Mouse (Mus musculus) lung, postnatal 25 days (tissue): ENCODE results near the gene Baiap3.
A peak's percentile ranks its signal among the peaks of the same experiment; 100 is the strongest.
"Not testable (repeated sequence)": the region's sequence is repeated elsewhere in the genome, so short reads cannot be mapped to it uniquely, and the experiment has no call there.

Experiments
- DNase-seq: peaks from one replicate; pipeline ENCODE4 v3.0.0; 2022; ENCODE audit warnings: low spot score

Baiap3 gene

DNA sequence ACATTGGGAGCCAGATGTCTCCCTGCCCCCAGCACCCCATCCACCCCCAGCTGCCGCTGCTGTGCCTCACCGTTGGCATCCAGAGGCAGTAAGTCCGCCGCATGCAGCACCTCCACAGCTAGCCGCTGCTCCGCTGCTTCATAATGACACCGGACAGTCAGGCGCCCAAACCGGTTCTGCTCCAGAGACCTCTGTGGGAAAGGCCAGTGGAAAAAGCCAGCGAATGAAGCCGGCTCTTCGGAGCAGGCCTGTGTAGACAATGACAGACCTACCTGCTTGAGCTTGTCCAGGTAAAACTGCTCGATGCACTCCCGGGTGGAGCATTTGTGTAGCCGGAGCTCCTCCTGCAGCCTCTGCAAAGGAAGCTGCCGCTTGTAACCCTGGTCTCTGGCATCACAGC lies 11.9 kb downstream of the Baiap3 start:
- DNase-seq: no peak

DNA sequence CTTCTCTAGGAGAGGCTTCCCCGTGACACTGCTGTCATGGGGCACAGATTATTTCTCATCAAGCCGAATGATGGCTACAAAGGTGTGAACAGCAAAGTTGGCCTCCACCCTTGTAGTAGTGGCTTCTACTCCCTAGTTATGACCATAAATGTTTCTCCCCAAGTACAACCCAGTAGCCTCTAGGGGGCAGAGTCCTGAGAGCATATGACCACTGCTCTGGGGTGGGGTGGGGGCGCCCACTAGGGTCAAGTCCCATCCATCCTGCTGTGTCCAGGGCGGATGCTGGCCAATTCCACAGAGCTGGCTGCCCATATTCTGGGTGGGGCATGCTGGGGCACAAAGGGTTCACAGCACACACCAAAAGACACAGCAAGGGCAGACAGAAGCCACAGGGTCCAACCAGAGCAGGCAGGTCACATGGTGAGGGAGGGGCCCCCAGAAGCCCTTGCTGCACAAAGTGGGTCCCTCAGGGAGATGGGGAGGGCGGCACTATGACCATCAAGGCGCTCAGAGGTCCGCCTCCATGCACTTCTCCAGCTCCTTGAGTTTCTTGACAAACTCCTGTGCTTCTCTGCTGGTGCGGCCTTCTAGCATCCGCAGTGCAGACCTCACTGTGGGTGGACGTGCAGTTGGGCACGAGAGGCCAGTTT lies 12.9 kb downstream of the Baiap3 start:
- no peak for DNase-seq

DNA sequence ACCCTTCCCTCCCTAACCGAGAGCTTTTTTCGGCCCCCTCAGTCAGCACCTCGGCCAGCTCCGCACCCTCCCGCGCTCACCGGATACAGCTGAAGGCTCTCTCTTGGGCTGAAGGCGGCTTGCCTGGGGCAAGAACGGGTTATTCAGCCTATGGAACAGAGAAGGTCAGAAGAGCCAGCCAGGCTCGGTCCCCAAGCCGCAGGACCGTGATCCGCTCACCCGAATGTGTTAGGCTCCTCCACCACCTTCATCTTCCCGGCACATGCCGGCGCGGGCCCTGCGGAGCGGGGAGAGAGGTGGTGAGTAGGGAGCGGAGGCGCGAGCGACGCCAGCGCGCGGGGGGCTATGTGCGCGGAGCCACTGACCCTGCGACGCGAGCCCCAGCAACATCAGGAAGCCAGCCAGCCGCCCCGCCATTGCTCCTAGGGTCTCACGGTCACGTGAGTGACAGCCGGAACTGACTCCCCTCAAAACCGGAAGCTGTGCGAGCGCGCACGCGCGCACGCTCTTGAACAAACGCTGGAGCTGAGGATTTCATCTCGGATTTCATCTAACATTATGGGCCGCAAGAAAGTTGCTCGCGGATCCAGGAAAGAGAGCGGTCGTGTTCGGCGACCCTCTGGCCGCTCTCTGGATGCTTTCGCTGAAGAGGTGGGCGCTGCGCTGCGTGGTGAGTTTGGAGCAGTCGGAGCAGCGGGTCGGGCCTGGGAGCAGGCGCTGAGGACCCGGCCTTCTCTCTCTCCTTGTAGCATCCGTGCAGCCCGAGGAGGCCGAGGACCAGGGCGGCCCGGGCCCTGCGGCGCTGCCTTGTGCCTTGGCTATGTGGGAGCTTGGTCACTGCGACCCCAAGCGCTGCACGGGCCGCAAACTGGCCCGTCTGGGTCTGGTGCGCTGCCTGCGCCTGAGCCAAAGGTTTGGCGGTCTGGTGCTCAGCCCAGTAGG lies 16.2 kb downstream of the Baiap3 start, which contains the start of the genes Gnptg and Tsr3:
Gene Gnptg, minus strand, starts transcription at position 430 of the 942 bp plus-strand sequence.
Gene Tsr3, plus strand, starts transcription at position 476 of the 942 bp plus-strand sequence.
- DNase-seq: peak; percentile 85

GRCm38 (mm10) chr17:25235635-25236034 lies 20.5 kb downstream of the Baiap3 start:
- no peak for DNase-seq

DNA sequence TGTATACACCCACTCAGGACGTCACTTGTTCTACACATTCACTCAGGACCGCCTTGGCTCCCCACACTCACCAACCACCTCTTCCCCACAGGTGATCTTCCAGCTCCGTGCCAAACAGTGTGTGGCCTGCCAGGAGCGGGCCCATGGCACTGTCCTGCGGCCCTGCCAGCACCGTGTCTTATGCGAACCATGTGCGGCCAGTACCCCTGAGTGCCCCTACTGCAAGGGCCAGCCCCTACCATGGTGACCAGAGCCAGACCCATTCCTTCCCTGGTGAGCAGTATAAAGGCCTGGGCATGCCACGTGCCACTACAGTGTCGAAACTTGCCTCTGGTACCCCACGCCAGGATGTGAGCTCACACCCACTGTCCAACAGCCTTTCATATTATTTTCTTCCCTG lies 24.5 kb downstream of the Baiap3 start:
- not testable (repeated sequence) for DNase-seq

GRCm38 (mm10) chr17:25230700-25231099 lies 25.5 kb downstream of the Baiap3 start:
- DNase-seq: no peak

DNA sequence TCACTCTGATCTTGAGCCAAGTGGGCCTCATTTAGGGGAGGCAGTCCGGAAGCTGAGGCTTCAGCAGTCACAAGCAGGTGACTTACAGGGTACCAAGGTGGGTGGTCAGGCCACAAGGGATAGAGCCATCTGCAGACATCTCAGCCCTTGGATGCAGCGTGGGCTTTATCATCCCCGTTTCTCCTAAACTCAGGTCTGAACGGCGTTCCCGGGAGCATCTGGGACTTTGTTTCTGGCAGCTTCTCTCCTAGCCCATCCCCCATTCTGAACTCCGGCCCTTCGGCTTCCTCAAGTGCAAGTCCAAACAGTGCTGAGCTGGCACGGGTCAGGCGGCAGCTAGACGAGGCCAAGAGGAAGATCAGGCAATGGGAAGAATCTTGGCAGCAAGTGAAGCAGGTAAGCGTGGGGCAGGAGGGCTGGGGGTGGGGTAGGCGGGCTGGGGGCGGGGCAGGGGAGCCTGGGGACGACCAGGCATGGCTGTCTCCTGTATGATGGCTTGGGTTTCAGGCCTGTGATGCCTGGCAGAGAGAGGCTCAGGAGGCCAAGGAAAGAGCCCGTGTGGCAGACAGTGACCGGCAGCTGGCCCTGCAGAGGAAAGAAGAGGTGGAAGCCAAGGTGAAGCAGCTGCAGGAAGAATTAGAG lies 26.0 kb downstream of the Baiap3 start:
- not testable (repeated sequence) for DNase-seq

DNA sequence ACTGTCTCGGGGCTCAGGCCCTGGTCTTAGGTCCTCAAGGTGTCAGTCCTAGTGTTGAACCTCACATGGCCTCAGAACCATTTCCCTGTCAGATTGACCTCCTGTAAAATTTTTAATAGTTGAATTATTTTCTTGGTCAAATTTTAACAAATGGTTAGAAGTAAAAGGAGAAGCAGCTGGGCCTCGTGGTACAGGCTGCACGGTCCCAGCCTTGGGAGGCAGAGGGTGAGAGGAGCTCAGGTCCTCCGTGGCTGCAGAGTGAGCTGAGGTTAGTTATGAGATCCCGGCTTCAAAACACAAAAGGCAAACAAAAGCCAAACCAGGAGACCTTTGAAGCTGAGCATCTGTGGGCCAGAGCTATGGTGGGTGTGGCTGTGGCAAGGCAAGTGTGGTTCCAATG lies 28.2 kb downstream of the Baiap3 start:
- no peak for DNase-seq

DNA sequence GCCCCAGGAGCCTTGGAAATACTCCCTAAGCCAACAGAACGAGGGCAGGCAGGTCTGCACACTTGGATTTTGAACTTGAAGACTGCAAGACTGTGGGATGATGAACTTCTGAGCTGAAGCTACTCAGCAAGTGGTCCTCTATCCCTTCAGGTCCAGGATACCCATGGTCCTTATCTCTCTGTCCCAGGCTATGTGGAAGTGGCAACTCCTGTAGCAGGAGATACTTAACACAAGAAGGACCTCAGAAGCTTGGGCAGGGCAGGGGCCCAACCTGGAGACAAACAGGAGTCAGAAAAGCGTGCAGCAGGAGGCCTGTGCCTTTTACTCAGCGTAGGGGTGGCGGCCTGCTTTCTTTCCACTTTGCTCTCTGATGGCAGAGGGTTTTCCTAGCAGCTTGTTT lies 30.5 kb downstream of the Baiap3 start:
- DNase-seq: no peak

DNA sequence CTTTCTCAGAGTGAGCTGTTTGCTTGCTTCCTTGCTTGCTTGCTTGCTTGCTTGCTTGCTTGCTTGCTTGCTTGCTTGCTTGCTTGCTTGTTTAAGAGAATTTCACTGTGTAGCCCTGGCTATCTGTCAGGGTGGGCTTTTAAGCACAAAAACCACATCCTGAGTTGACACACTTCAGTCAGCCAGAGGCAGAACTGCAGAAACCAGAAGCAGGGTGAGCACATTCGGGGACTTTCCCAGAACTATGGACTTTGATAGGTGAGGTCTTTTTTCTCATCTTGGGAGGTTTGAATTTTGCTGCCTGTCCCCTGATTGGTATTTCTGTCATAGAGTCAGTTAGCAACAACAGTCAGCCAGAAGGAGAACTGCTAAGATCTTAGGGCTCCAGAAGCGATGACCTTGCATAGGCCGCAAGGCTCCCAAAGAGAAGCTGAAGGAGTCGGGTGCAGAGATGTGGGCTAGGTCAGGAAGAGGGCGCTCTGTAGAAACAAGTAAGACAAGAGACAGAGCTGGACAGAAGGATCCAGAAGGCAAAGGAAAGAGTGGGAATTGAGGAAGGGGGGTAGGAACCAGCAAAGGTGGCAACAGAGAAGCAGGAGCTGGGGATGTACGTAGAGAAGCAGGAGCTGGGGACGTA lies 31.5 kb downstream of the Baiap3 start:
- no peak for DNase-seq

DNA sequence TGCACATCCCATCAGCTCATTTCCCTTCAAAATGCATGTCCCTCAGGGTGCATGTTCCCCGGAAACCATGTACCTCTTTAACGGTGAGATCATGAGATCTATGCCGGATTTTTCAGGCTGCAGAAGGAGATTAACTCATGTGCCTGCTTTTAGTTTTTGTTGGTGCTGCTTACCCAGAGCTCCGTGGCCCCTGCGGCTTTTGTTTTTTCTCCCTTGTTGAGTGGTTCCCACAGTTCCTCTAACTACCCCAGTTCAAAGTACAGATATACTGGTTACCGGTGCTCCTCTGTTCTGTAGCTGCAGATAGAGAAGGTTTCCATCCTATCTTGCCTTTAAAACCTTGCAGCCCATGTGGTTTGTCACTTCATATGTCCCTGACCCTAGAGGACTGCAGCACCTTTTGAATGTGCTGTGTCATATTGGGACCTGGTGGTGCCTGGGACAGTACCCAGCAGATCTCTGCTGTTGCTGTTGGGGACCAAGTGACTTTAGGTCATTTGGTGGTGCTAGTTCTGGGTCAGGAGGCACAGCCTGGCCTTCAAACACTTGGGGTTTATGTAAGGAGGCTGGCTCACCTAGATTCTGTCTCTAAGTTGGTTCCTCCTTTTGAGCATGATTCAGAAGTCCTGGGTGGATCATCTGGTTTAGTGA lies 33.1 kb downstream of the Baiap3 start:
- no peak for DNase-seq

- not testable (repeated sequence) for DNase-seq
Observed at GRCm38 (mm10) chr17:25222504-25222940, 33.6 kb downstream of the Baiap3 start.

DNA sequence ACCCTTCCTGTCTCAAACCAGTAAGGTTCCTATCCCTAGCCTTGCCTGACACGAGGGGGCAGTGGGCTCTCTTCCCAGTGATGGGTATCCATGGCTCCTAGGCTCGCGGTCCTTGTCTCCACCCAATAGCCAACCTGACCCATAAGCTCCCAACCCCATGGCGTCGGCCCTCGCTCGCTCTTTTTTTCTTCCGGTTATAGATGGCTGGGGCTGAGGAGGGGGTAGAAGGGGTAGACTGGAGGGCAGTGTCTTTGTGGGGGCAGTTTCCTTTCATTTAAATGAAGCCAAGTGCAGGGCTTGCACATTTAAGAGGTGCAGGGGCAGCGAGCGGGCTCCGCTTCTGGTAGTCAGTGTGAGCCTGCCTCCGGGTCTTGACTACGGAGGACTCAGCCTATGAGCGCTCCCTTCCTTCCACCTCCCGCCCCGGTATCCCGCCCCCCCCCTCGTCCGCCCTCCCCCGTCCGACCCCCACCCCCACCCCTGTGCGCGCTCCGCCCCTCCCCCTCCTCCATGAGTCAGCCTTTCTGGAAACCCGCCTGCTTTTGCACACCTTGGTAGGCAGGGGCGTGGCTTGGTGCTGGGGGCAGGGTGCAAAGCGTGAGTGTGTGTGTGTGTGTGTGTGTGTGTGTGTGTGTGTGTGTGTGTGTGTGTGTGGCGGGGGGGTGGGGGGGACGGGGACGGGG lies 34.2 kb downstream of the Baiap3 start:
- DNase-seq: peak; percentile 60

DNA sequence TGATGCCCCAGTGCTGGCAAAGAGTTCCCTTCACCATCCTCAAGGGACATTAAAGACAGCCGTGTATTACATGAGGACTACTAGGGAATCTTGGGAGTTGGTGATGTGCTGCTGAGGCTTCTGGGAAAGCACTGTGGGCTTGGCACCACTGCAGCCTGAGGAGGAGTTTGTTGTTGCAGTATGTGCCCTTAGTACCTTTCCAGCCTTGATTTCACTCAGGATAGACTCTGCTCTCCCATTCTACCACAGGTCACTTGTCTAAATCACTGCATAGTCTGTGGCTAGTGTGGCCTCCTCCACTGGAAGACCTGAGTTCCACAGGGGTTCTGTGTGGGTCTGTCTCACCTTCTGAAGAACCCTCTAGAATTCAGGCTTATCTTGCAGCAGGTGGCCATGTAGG lies 35.4 kb downstream of the Baiap3 start:
- no peak for DNase-seq

GRCm38 (mm10) chr17:25219492-25220295 lies 36.5 kb downstream of the Baiap3 start:
- no peak for DNase-seq

DNA sequence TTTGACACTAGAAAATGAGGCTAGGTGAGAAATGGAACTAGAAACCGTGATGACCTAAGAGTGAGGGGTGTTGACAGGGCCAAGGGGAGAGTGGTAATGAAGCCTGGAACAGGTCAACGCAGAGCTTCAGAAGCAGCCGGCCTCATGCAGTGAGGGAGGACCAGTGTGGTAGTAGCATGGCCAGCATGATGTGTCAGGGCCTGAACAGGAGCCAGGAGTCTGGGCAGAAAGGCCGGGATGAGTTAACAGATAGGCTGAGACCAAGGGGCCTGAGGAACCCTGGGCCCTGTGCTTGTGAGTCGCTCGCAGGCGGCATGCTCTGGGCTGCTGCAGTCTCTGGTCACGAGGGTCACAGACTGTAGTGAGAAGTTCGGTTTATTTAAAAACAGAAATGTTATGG lies 37.2 kb downstream of the Baiap3 start:
- no peak for DNase-seq

GRCm38 (mm10) chr17:25215431-25215830 lies 40.7 kb downstream of the Baiap3 start:
- DNase-seq: no peak

DNA sequence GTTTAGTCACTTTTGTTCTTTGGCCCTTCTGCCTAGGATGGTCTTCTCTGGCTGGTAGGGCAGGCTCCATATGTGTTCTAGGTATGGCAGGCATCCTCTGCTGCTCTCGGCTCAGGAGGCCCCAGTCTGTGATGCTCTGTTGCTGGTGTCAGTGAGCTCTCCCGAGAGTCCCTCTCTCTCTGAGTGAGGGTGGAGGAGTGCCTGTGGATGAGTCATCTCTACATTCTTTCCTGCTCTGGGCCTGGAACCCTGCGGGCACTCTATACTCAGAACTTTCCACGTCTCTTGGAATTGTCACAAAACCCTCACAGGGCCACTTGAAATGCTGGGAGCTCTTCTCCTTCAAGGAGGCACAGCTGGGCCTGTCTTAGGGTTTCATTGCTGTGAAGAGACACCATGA lies 44.5 kb downstream of the Baiap3 start:
- DNase-seq: no peak

- peak; percentile 47 for DNase-seq
Observed at GRCm38 (mm10) chr17:25210680-25211466, 45.3 kb downstream of the Baiap3 start.
